Mouse (Mus musculus) NIH3T3 (cell line): Measurements from ENCODE around the gene Kif26b.
A peak's percentile ranks its signal among the peaks of the same experiment; 100 is the strongest.

Experiments used
- DNase-seq: peaks from one replicate; pipeline ENCODE4 v3.0.0-alpha.2; 2012; ENCODE audit warnings: low read depth

The Kif26b gene

GRCm38 (mm10) chr1:178716411-178716810, 187.5 kb downstream of the Kif26b start:
- no peak for DNase-seq

DNA sequence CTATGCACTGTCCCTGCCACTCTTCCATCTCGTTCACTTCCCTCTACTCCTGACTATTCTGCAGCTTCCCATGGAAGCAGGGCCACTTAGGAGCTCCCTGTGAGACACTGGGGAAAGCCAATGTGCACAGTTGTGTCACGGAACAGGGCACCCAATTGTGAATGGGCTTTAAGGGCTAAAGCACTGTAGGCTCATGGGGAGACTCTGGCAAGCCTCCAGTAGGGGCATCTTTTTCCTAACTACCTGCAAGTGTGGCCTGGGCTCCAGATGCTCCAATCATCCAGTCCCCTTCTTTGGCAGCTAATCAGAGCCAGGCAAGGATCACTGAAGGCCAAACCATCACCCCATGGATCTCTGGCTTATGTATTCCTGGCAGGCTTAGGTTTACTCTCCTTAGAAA, 191.9 kb downstream of the Kif26b start:
- no peak for DNase-seq

GRCm38 (mm10) chr1:178722793-178723192, 193.9 kb downstream of the Kif26b start:
- peak; percentile 45 for DNase-seq

DNA sequence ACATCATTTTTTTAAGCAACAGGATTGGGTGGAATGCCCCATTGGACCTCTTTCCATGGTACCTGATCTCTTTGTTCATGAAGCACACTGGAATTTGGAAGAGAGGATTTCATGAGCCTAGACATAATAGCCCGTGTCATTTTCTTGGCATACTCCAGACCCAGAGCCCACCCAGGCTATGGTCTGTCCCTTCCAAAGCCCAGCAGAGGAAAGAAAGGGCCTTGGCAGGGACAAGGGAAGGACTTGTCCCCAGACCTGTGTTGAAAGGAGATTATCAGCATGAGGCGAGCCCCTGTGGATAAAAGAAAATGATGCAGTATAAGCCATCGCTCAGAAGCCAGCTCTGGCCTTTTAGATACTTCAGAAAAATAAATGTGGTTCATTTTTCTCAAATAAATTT, 196.6 kb downstream of the Kif26b start:
- no peak for DNase-seq

- DNase-seq = no peak
These were observed 199.3 kb downstream of the Kif26b start for GRCm38 (mm10) chr1:178728256-178728655.

- no peak for DNase-seq
These were observed 201.3 kb downstream of the Kif26b start for GRCm38 (mm10) chr1:178730271-178730670.

GRCm38 (mm10) chr1:178733035-178733434, 204.1 kb downstream of the Kif26b start:
- no peak for DNase-seq

DNA sequence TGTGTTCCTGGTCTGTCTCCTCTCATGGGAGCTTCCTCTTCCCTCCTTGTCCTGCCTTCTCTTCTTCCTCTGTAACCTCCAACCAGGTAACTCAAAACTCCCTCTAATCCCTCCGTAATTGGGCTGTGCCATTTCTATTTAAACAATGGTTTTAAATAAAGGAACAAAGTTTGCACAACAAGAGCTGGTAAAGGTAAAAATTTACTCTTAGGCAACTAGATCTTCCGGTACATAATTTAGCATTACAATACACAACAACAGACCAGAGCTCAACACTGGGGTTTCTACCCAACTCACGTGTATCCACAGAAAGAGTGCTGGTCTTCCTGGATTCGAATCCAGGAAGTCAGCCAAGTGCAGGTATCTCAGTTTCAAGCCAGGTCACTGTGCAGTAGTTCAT, 205.7 kb downstream of the Kif26b start:
- DNase-seq = no peak

- DNase-seq = no peak
These were observed 208.0 kb downstream of the Kif26b start for GRCm38 (mm10) chr1:178736931-178737330.

DNA sequence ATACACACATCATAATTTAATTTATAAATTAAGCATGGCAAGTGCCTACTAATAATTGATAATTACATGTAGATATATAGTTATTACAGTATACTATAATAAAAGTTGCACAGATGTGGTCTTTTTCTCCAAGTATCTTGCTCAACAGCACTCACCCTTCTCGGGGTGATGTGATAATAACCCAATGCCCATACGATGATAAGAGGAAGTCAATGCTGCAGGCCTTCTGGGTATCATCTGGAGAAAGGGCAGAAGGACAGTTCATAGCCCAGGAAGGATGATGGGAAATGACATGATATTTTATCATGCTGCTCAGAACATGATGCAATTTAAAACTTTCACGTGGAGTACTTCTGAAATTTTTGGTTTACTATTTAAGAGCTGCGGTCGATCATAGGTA, 214.9 kb downstream of the Kif26b start:
- no peak for DNase-seq

- DNase-seq = no peak
These were observed 215.6 kb downstream of the Kif26b start for GRCm38 (mm10) chr1:178744526-178744925.

- no peak for DNase-seq
These were observed 216.0 kb downstream of the Kif26b start for GRCm38 (mm10) chr1:178744961-178745360.

DNA sequence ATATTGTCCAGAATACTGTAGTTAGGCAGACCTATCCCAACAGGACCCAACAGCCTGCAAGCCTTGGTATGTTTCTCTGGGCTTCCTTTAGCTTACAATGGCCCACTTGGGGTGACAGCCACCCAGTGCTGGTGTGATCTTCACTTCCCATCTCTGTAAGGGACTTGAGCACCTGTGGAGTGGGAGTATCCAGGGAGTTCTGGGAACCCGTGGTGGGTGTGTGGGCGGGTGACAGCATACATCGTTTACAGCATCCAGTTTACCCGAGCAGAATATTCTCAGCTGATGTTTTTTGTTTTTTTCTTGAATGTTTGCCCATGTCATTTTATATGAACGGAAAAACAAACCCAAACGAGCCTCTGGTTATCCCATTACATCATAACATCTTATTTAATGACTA, 216.5 kb downstream of the Kif26b start:
- DNase-seq = no peak

DNA sequence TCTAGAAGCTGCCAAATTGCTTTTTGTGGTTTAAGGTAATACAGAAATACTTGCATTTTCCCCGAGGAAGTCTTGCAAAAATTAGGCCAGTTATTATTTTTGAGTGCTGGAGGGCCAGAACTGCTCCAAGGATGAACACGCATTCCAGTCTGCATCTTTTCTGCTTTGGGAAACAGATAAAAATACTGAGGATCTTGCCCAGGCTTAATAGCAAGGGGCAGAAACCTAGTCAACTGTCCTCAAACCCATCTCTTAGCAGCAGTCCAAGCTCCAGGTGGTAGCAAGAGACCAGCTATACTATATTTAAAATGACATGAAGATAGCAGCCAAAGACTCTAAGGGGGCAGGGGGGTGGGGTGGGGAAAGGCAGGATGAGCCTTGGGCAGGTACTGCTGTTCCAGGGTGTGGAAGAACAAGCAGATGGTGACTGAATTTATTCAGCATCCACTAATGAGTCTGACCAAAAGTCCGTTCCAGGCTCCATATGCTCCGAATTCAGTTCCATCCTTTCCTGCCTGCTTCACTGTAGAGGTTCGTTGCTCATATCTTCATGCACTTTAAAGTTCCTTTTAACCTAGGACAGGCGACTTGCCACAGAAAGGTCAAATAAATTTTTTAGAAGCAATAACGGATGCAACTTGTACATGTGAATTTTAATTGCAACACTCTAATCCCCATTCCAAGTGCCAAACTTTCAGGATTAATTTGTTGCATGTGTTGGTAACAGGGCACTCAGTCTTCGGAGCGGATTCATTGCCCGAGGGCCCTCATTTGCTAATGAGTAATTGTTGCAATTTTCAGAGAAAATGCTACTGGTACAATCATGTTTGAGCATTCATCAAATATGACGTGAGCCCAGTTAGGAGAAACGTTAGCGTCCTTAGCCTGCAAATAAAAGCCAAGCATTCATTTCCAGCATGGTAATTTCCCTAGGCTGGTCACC, 218.6 kb downstream of the Kif26b start:
- DNase-seq = no peak

GRCm38 (mm10) chr1:178748222-178748600, 219.3 kb downstream of the Kif26b start:
- no peak for DNase-seq

DNA sequence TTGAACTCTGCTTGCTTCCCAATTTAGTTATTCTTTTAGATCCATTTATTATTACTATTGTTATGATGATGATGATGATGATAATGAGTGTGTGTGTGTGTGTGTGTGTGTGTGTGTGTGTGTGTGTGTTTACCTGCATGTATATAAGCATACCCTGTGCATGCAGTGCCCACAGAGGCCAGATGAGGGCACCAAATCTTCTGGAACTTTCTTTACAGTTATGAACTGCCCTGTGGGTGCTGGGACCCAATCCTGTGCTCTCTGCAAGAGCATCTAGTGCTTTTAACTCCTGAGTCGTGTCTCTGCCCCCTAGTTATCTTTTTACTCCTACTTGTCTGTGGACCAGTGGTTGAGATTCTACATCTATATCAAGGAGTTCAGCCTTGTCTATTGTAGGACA, 219.7 kb downstream of the Kif26b start:
- DNase-seq = peak; percentile 10

GRCm38 (mm10) chr1:178749786-178750185, 220.9 kb downstream of the Kif26b start:
- DNase-seq = no peak

DNA sequence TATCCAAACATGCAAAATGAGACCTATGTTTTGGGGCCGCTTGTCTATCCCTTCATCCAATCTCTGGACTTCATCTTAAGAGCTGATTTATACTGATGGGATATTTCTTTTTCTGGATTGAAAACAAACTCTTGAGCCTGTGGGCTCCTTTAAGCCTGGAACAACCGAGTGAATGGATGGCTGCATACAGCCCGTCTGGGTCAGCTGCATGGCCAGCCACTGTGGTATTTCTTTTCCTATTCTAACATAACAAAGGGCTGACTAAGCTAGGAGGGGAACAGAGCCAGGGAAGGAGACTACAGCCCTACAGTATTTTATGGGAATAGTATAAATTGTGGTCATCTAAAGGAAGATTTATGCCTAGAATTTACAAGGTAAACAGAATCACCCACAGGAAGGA, 229.5 kb downstream of the Kif26b start:
- peak; percentile 79 for DNase-seq

DNA sequence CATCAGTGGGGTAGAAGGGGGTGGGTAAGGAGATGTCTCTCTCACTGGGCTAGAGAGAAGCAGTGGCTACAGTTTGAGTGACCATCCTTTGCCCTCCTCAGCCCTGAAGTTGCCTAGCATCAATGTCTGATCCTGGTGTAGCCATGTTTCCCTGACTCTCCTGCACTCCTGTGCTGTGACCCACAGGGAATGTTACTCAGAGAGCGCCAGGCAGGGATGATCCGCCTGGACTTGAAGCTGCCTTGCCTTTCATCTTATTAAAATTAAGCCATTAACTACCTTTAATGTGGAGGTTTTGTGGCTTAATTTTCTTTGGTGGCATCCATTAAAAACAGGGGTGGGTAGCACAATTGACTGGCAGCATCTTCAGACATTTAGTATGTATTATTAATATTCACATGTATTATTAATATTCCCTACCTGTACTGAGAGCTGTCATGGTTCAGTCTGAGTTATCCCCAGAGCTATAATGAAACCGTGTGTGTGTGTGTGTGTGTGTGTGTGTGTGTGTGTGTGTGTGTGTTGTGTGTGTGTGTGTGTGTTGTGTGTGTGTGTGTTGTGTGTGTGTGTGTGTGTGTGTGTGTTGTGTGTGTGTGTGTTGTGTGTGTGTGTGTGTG, 233.3 kb downstream of the Kif26b start:
- DNase-seq = no peak

DNA sequence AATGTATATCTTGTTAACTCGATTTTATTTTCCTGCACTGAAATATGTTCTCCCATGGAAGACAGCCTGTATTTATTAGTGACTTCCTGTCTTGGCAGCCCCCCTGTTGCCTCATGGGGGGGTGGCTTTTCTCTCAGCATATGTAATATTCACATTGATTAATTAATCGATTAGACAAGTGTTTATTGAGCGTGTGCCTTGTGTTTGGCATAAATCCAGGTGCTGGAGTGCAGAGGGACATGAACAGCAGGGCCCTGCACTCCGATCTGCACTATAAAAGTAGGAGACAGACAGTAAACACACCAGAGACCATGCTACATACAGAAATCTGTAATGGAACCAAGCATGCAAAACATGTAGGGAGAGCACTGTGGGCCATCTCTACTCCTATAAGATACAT, 236.0 kb downstream of the Kif26b start:
- DNase-seq = no peak

GRCm38 (mm10) chr1:178765650-178766049, 236.7 kb downstream of the Kif26b start:
- DNase-seq = no peak

DNA sequence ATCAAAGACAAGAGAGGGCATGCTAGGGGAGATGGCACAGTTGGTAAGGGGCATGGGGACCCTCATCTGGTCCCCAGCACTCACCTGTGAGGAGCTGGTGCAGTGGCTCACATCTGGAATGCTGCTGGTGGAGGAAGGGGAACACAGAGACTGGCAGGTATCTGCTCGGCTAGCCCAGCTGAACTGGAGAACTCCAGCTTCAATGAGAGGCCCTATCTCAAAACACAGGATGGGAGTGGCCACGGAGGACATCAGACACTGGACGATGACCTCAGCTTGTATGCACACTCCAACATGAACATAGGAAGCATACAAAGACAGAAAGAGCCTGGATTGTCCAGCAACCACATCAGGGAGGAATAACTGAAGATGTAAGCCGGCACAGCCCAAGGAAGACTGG, 240.1 kb downstream of the Kif26b start:
- no peak for DNase-seq

- no peak for DNase-seq
These were observed 241.1 kb downstream of the Kif26b start for GRCm38 (mm10) chr1:178769988-178770387.
